Mouse (Mus musculus) forebrain, embryonic 12.5 days (tissue): ENCODE data around the gene Mblac2. TPM values are rescaled to one million over a fixed set of nuclear protein-coding genes. Genes with fewer than 3 reads are reported as not detected.
A peak's percentile ranks its signal among the peaks of the same experiment; 100 is the strongest.

Source experiments
- ATAC-seq: fragments of 200-750 bp; cut with Nextera tagmentation; 2 replicates; pipeline ENCODE4 v1.8.0; 2017; ENCODE audit warnings: moderate TSS enrichment; ENCODE audit not compliant: low FRiP score
- H3K27ac ChIP-seq: fragments of 300-500 bp; sonication (generic); 2 replicates; pipeline ENCODE4 v1.5.1; 2016; ENCODE audit warnings: mild to moderate bottlenecking
- H3K27me3 ChIP-seq: fragments of 300-500 bp; sonication (generic); 2 replicates; pipeline ENCODE4 v1.6.1; 2016; ENCODE audit warnings: mild to moderate bottlenecking
- H3K36me3 ChIP-seq: fragments of 300-500 bp; sonication (generic); replicated peaks from 2 replicates; pipeline ENCODE4 v1.6.1; 2016; ENCODE audit warnings: mild to moderate bottlenecking
- H3K4me1 ChIP-seq: fragments of 300-500 bp; sonication (generic); 2 replicates; pipeline ENCODE4 v1.6.1; 2016
- H3K4me2 ChIP-seq: fragments of 300-500 bp; sonication (generic); 2 replicates; pipeline ENCODE4 v1.6.1; 2016; ENCODE audit warnings: mild to moderate bottlenecking, moderate library complexity
- H3K4me3 ChIP-seq: fragments of 300-500 bp; sonication (generic); replicated peaks from 2 replicates; pipeline ENCODE4 v1.5.1; 2016; ENCODE audit warnings: mild to moderate bottlenecking
- H3K9ac ChIP-seq: fragments of 300-500 bp; sonication (generic); 2 replicates; pipeline ENCODE4 v1.6.1; 2016; ENCODE audit warnings: mild to moderate bottlenecking
- H3K9me3 ChIP-seq: fragments of 300-500 bp; sonication (generic); 2 replicates; pipeline ENCODE4 v1.6.1; 2016
- WGBS: fragments of 180-500 bp; shearing (Covaris S2); methylation state at CpG from one replicate; pipeline ENCODE4 v1.1.7; 2016; 5-methylcytosine and 5-hydroxymethylcytosine counted together
- polyA plus RNA-seq: library from polyadenylated mRNA; unstranded; fragments of >200 nt; fragmentation: Nextera tagmentation; extraction: Ambion mirVana; gene quantifications from 2 replicates; pipeline ENCODE4 v1.2.1, GENCODE M21; 2016

Mblac2 gene
- polyA plus RNA-seq, 1 experiment from 2014 or later, result 8.4 TPM

DNA sequence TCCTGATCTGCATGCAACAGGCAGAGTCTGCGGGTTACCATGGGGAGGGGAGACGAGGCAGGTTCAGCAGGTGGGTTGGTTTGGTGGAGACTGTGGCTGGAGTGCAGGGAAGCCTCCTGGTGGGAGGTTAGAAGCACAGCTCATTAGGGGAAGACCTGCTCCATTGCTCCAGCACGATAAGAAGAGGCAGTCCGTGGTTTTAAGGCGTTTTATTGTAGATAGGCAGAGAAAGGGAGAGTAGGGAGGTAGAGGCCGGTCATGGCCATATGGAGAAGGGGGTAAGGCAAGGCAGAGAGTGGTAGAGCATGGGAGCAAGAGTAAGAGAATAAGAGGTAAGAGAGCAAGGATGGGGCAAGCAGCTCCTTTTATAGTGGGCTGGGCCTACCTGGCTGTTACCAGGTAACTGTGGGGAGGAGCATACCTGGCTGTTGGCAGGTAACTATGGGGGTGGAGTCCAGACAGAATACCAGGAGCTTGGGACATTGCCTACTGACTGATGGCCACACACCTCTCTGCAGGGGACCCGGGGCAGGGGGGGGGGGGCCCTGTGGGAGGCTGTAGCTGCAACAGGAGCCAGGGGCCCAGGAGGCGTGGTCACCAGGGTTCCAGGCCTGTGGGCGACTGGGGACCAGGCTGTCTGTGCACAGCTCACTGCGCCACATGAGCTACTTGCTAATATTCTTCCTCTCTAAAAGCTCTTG lies 32.4 kb downstream of the Mblac2 start:
- Histone ChIP-seq H3K27ac (no peak overlapping the region), H3K4me2 (no peak overlapping the region), H3K9me3 (no peaks in the 10 kb centered on the region), H3K36me3 (no peaks in the 10 kb centered on the region), H3K4me3 (no peak overlapping the region), H3K4me1 (no peaks in the 10 kb centered on the region), H3K9ac (no peak overlapping the region), H3K27me3 (no peaks in the 10 kb centered on the region)
- no peak for ATAC-seq
- WGBS, result 45% methylated on average over 10 of the region's 10 CpGs

DNA sequence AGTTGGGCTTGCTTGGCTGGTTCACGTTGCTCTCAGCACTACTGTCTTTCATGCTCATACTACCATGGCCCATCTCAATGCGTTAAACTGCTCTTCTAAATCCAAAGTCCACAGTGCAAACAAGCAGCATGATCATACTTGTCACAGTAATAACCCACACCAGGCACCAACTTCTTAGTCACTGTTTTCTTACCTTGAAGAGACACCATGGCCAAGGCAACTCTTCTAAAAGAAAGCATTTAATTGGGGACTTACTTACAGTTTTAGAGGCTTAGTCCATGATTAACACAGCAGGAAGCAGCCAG lies 32.9 kb downstream of the Mblac2 start:
- Histone ChIP-seq H3K4me2 (no peak overlapping the region), H3K9me3 (no peaks in the 10 kb centered on the region), H3K36me3 (no peaks in the 10 kb centered on the region), H3K9ac (no peak overlapping the region), H3K27ac (no peak overlapping the region), H3K27me3 (no peaks in the 10 kb centered on the region), H3K4me1 (no peaks in the 10 kb centered on the region), H3K4me3 (no peak overlapping the region)
- WGBS, result 34% methylated on average over 2 of the region's 2 CpGs
- ATAC-seq, result no peak

DNA sequence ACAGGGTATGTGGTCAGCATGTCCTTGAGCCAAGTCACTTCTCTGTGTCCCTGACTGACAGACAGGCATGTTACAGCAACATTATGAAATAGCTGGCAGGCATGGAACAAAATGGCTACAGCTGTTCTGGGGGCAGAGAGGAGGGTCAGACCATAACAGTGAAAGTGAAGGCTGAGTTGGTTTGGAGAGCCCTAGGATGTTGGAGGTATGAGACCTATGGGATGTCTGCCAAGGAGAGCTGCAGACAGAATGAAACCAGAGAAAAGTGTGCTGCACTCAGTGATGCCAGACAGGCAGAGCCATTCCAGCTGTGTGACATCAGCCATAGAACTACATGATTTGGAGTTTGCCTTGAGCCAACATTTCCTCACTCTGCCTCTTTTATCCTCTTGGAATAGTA lies 43.7 kb downstream of the Mblac2 start:
- no peaks in the 10 kb centered on the region for H3K36me3 ChIP-seq
- H3K4me3 ChIP-seq, result no peak overlapping the region
- H3K27ac ChIP-seq, result no peak overlapping the region
- no peak overlapping the region for H3K9ac ChIP-seq
- no peak for ATAC-seq
- H3K27me3 ChIP-seq, result no peaks in the 10 kb centered on the region
- no peaks in the 10 kb centered on the region for H3K4me1 ChIP-seq
- no peaks in the 10 kb centered on the region for H3K9me3 ChIP-seq
- no peak overlapping the region for H3K4me2 ChIP-seq

DNA sequence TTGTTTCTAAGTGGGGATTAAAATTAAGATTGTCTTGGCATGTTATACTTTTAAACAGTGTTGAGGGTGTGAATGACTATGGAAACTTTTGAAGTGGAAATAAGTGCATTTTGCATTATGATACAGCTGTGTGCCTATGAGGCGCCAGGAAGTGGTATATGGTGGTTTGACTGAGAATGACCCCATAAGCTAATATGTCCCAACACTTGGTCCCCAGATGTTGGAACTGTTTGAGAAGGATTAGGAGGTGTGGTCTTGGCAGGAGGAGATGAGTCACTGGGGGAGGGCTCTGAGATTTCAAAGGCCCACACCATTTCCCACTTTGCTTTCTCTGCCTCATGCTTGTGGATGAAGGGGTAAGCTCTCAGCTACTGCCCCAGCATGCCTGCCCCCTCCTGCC lies 44.2 kb downstream of the Mblac2 start:
- H3K4me2 ChIP-seq, result no peak overlapping the region
- no peaks in the 10 kb centered on the region for H3K36me3 ChIP-seq
- no peak overlapping the region for H3K4me3 ChIP-seq
- ATAC-seq, result no peak
- no peaks in the 10 kb centered on the region for H3K9me3 ChIP-seq
- H3K27ac ChIP-seq, result no peak overlapping the region
- no peak overlapping the region for H3K9ac ChIP-seq
- 89% methylated on average over 1 of the region's 1 CpGs for WGBS
- H3K27me3 ChIP-seq, result no peaks in the 10 kb centered on the region
- no peaks in the 10 kb centered on the region for H3K4me1 ChIP-seq

DNA sequence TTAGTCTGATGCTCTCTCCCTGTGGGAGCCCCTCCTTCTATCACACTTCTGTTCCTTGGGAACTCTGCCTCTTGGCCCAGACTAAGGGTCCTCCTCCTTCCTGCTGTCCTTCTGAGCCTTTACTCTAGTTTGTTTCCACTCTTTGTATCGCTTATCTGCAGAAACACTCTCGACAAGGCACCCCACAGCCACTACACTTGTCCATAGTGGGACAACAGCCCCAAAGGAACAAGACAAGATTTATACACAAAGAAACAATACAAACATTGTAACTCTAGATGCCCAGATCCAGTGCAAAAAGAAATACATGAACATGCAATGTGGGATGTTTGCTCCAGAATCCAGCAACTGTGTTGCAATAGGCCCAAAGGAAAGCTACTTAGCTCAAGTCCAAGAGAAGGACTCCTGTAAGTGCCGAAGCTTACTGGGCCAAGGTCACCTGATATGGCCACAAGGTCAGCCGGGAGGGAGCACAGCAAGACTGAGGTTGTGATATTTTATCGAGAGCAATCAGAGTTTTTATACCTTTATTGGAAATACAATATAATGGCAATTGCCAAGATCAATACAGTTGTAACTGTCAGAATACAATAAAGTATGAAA lies 46.0 kb downstream of the Mblac2 start:
- no peak overlapping the region for H3K9ac ChIP-seq
- no peak overlapping the region for H3K4me3 ChIP-seq
- H3K27me3 ChIP-seq, result no peaks in the 10 kb centered on the region
- H3K4me2 ChIP-seq, result no peak overlapping the region
- WGBS, result 84% methylated on average over 5 of the region's 5 CpGs
- no peaks in the 10 kb centered on the region for H3K9me3 ChIP-seq
- no peak overlapping the region for H3K27ac ChIP-seq
- no peak for ATAC-seq
- H3K4me1 ChIP-seq, result no peaks in the 10 kb centered on the region
- H3K36me3 ChIP-seq, result no peaks in the 10 kb centered on the region

DNA sequence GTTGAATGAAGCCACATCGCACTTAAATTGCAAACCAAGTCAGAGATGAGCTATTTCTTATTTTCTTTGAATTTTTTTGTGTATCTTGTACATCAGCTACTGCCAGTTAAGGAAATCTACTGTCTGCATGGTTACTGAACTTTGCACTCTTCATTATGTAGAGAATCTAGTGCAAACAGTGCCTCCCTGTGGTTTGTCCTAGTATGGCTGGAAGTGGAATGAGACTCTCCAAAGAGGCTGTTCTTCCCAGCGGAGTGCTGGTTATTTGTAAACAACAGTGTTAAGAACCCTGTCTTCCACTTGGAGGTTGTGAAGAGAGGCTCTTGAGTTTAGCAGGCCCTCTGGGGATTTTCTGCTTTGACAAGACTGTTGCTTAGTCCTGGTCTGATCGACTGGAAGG lies 49.2 kb downstream of the Mblac2 start:
- H3K4me3 ChIP-seq, result no peak overlapping the region
- no peak overlapping the region for H3K9ac ChIP-seq
- H3K9me3 ChIP-seq, result no peaks in the 10 kb centered on the region
- peak; percentile 39 for ATAC-seq
- H3K4me1 ChIP-seq, result no peaks in the 10 kb centered on the region; the same call in 1 of the 2 replicates
- H3K27me3 ChIP-seq, result 0 out of 2 replicates have a peak, but pooled peaks cover 10% of the 10 kb centered on the region
- H3K36me3 ChIP-seq, result no peaks in the 10 kb centered on the region
- H3K4me2 ChIP-seq, result no peak overlapping the region
- 37% methylated on average over 3 of the region's 3 CpGs for WGBS
- no peak overlapping the region for H3K27ac ChIP-seq

DNA sequence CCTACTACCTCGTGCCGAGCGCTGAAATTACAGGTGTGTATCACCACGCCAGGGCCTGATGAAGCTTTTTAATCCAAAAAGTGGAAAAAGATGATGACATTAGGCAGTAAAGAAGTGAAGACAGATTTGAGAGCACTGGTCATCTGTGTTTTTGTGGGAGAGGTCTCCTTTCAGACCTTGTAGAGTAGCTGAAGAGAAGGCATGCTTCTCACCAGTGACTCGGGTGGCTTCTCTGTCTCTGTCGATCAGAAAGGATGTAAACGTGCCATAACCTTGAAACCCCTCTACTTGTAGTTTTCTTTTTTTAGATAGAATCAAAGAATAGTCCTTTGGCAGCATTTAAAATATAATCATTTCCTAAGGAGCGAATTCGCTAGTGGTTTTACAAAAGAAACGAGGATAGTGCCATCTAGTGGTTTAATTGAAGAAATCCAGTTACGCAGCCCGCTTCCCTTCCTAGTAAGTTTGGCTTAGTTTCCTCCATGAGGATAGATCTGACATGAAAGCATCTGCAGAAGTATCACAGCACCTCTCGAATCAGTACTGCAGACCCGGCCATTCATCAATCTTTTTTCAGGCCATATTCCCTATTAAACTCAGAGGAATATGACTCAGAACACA lies 50.5 kb downstream of the Mblac2 start:
- WGBS, result 34% methylated on average over 14 of the region's 14 CpGs
- 0 out of 2 replicates have a peak, but pooled peaks have one; percentile 52 for ATAC-seq

DNA sequence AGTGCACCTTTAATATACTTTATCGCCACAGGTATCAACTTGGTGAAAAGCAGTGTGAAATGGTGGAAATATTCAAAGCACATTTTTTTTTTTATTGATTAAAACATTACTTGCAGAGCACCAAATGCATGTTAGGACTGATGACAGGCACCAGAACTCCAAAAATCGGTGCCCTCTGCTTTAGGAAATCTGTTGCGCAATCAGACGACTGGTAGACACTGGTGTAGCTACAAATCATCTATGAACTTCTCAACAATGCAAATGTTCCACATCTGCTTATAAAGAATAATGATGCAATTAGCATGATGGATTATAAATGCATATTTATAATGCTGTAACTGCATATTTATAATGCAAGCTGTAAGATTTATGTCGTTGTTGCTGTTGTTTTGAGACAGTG lies 53.0 kb downstream of the Mblac2 start:
- Histone ChIP-seq H3K4me3 (no peak overlapping the region), H3K9ac (no peak overlapping the region), H3K4me1 (no peaks in the 10 kb centered on the region; the same call in 1 of the 2 replicates), H3K27ac (no peak overlapping the region), H3K27me3 (0 out of 2 replicates have a peak, but pooled peaks cover 10% of the 10 kb centered on the region), H3K36me3 (no peaks in the 10 kb centered on the region), H3K4me2 (no peak overlapping the region), H3K9me3 (no peaks in the 10 kb centered on the region)
- WGBS, result 88% methylated on average over 5 of the region's 5 CpGs
- no peak for ATAC-seq

More for the DNA sequence above, 50.5 kb downstream of the Mblac2 start:
- H3K27ac ChIP-seq, result no peak overlapping the region
- no peaks in the 10 kb centered on the region for H3K36me3 ChIP-seq
- no peak overlapping the region for H3K9ac ChIP-seq
- H3K9me3 ChIP-seq, result no peaks in the 10 kb centered on the region
- no peak overlapping the region for H3K4me3 ChIP-seq
- 0 out of 2 replicates have a peak, but pooled peaks cover 10% of the 10 kb centered on the region for H3K27me3 ChIP-seq
- H3K4me1 ChIP-seq, result no peaks in the 10 kb centered on the region; the same call in 1 of the 2 replicates
- H3K4me2 ChIP-seq, result peak overlapping the region; percentile 11; the same call in 1 of the 2 replicates

DNA sequence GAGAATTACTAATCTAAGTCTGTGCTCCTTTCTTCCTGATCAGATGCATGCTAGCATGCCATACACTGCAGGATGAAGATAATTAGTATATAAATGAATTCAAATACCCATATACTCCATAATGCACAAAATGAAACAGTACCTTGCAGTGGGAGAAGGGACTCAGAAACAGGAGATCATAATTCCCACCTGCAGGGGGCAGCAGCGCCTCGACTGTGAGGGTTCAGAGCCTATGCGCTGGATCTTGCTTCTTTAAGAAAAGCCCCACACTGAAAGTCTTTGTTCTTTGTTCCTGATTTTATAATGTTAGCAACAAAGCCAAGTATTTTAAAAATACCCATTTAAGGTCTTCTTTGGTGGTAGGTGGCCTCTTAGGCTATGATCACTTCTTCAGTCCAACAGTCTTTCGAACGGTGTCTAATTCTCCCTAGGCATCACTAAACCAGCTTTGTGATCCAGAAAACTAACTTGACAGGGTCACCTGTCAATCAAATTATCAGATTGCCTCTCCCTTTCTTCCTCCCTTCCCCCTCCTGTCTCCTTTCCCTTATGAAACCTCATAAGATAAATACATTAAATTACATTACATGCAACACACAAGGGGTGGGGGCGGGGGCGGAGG lies 56.0 kb downstream of the Mblac2 start:
- Histone ChIP-seq H3K4me1 (no peaks in the 10 kb centered on the region; the same call in 1 of the 2 replicates), H3K36me3 (no peaks in the 10 kb centered on the region), H3K4me3 (no peak overlapping the region), H3K27ac (no peak overlapping the region), H3K9me3 (no peaks in the 10 kb centered on the region), H3K4me2 (no peak overlapping the region), H3K9ac (no peak overlapping the region), H3K27me3 (0 out of 2 replicates have a peak, but pooled peaks cover 10% of the 10 kb centered on the region)
- ATAC-seq, result peak; percentile 68
- 81% methylated on average over 7 of the region's 7 CpGs for WGBS

DNA sequence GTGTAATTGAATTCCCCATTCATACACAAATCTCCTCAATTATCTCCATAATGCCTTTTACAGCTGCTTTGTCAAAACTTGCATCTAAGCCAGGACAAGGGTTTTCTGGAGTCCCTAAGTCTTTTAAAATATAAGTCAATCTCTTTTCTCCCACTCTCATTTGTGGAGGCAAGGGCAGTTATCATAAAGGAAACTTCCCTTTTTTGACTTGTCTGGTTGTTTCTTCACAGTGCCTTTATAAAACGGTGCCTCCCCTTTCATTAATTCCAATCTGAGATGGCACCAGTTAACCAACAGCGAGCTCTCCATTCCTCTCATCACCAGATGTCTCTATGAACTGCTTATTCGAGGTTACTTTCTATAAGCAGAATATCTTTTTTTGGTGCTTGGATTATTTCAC lies 65.1 kb downstream of the Mblac2 start:
- no peak overlapping the region for H3K4me2 ChIP-seq
- 76% methylated on average over 3 of the region's 3 CpGs for WGBS

DNA sequence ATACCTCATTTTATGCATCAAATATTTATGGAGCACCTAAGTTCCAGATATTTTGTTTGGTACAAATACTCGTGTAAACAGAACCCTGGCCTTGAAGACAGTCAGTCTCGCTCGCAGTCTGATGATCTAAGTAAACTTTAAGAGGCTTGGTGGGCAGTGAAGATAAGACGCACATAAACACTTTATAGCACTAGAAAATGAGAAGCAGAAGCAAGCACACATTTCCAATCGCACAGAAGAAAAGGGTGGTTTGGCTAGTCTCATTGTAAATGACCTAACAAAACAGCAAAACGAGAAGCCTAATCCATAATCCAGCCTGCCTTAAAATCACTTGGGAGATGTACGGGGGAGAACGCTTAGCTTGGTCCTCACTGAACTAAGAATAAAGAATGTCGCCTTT lies 71.3 kb downstream of the Mblac2 start:
- H3K9me3 ChIP-seq, result no peaks in the 10 kb centered on the region
- H3K4me1 ChIP-seq, result peaks cover 21% of the 10 kb centered on the region
- no peak for ATAC-seq
- peak overlapping the region; percentile 55 for H3K4me2 ChIP-seq
- H3K36me3 ChIP-seq, result 0 out of 2 replicates have a peak, but pooled peaks cover 4% of the 10 kb centered on the region
- H3K4me3 ChIP-seq, result peak overlapping the region; percentile 70
- H3K27ac ChIP-seq, result peak overlapping the region; percentile 99
- peak overlapping the region; percentile 80 for H3K9ac ChIP-seq
- WGBS, result 52% methylated on average over 9 of the region's 9 CpGs
- H3K27me3 ChIP-seq, result no peaks in the 10 kb centered on the region

More for the DNA sequence above, 65.1 kb downstream of the Mblac2 start:
- Histone ChIP-seq H3K4me1 (no peaks in the 10 kb centered on the region), H3K9me3 (no peaks in the 10 kb centered on the region), H3K9ac (no peak overlapping the region), H3K27ac (no peak overlapping the region), H3K36me3 (no peaks in the 10 kb centered on the region), H3K27me3 (no peaks in the 10 kb centered on the region), H3K4me3 (no peak overlapping the region)
- no peak for ATAC-seq

DNA sequence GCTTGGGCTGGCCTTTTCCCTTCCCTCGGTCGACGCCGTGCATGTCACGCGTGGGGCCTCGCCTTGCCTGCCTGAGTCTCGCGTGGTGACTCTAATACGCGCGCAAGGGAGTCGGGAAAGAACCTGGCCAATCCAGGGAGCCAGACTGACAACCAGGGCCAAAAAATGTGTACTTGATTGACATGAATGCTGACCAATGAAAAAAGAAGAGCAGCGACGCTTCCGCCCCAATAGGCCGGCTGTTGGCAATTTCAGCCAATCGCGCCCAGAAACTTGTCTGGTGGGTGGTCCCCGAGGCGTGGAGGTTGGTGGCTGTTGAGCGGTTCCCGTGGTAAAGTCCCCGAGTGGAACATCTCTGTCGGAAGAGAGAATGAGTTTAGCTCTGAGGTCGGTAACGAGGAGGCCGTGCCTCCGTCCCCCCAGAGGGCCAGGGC lies 71.8 kb downstream of the Mblac2 start, which contains the start of gene Cetn3:
TSS of gene Cetn3 (plus strand) at position 107 of the 434 bp plus-strand sequence.
- H3K4me3 ChIP-seq, result peak within 1 kb of the TSS; percentile 70
- peak within 1 kb of the TSS; percentile 80 for H3K9ac ChIP-seq
- peaks cover 21% of the 10 kb centered on the region for H3K4me1 ChIP-seq
- peaks cover 4% of the 10 kb centered on the region; the same call in 1 of the 2 replicates for H3K36me3 ChIP-seq
- H3K4me2 ChIP-seq, result peak within 1 kb of the TSS; percentile 55
- peak; percentile 93 for ATAC-seq
- no peaks in the 10 kb centered on the region for H3K27me3 ChIP-seq
- H3K27ac ChIP-seq, result peak within 1 kb of the TSS; percentile 99
- H3K9me3 ChIP-seq, result no peaks in the 10 kb centered on the region
- 0% methylated on average over 29 of the region's 29 CpGs for WGBS
